Mouse (Mus musculus) liver, embryonic 11.5 days (tissue): ENCODE data around the gene Vps13c. TPM values are rescaled to one million over a fixed set of nuclear protein-coding genes. Genes with fewer than 3 reads are reported as not detected.

Source experiments
- ATAC-seq: fragments of 200-750 bp; cut with Nextera tagmentation; replicated peaks from 2 replicates; pipeline ENCODE4 v1.8.0; 2017; ENCODE audit warnings: moderate number of reproducible peaks, mild to moderate bottlenecking, moderate TSS enrichment, moderate library complexity; ENCODE audit not compliant: low FRiP score
- DNase-seq: peaks from one replicate; pipeline ENCODE4 v3.0.0-alpha.2; 2017; ENCODE audit warnings: low spot score
- H3K27ac ChIP-seq: fragments of 300-500 bp; sonication (generic); 2 replicates; pipeline ENCODE4 v1.5.1; 2014; ENCODE audit warnings: mild to moderate bottlenecking, low read depth, low read length, control low read depth
- H3K27me3 ChIP-seq: fragments of 300-500 bp; sonication (generic); replicated peaks from 2 replicates; pipeline ENCODE4 v1.6.1; 2014; ENCODE audit warnings: low read length, mixed read lengths; ENCODE audit not compliant: control insufficient read depth, insufficient read depth
- H3K36me3 ChIP-seq: fragments of 300-500 bp; sonication (generic); 2 replicates; pipeline ENCODE4 v1.6.1; 2014; ENCODE audit warnings: mild to moderate bottlenecking, low read length, moderate library complexity, mixed read lengths; ENCODE audit not compliant: control insufficient read depth, insufficient read depth
- H3K4me1 ChIP-seq: fragments of 300-500 bp; sonication (generic); replicated peaks from 2 replicates; pipeline ENCODE4 v1.6.1; 2014; ENCODE audit warnings: low read length, mixed read lengths; ENCODE audit not compliant: control insufficient read depth, insufficient read depth
- H3K4me2 ChIP-seq: fragments of 300-500 bp; sonication (generic); 2 replicates; pipeline ENCODE4 v1.6.1; 2014; ENCODE audit warnings: mild to moderate bottlenecking, control low read depth, moderate library complexity
- H3K4me3 ChIP-seq: fragments of 300-500 bp; sonication (generic); 2 replicates; pipeline ENCODE4 v1.5.1; 2014; ENCODE audit warnings: low read depth, low read length, control low read depth
- H3K9ac ChIP-seq: fragments of 300-500 bp; sonication (generic); 2 replicates; pipeline ENCODE4 v1.6.1; 2014; ENCODE audit warnings: low read depth, low read length, control low read depth
- H3K9me3 ChIP-seq: fragments of 300-500 bp; sonication (generic); 2 replicates; pipeline ENCODE4 v1.6.1; 2016; ENCODE audit warnings: low read length, inconsistent platforms, mixed read lengths; ENCODE audit not compliant: control insufficient read depth
- WGBS: fragments of 180-500 bp; shearing (Covaris S2); extraction: QIAGEN DNeasy Blood & Tissue Kit; methylation state at CpG from one replicate; pipeline ENCODE4 v1.1.7; 2014; 5-methylcytosine and 5-hydroxymethylcytosine counted together
- polyA plus RNA-seq: library from polyadenylated mRNA; unstranded; fragments of >200 nt; fragmentation: Nextera tagmentation; extraction: Ambion mirVana; gene quantifications from 2 replicates; pipeline ENCODE4 v1.2.1, GENCODE M21; 2014

The Vps13c gene
- polyA plus RNA-seq, 1 experiment from 2014 or later = 14.7 TPM

- ATAC-seq = no peak
- WGBS = 64% methylated on average over 5 of the region's 5 CpGs
These were observed 193.6 kb downstream of the Vps13c start for GRCm38 (mm10) chr9:68033771-68034170.

More at GRCm38 (mm10) chr9:68033771-68034170, 193.6 kb downstream of the Vps13c start:
- Histone ChIP-seq H3K27me3 (no peaks in the 10 kb centered on the region), H3K4me2 (no peak overlapping the region), H3K36me3 (no peaks in the 10 kb centered on the region), H3K9ac (no peak overlapping the region), H3K4me1 (no peaks in the 10 kb centered on the region), H3K9me3 (no peaks in the 10 kb centered on the region), H3K27ac (no peak overlapping the region), H3K4me3 (no peak overlapping the region)
- DNase-seq = no peak

Other genes starting within 250 kb of the Vps13c start
- gene C2cd4b, start 81.0 kb upstream of the Vps13c start, polyA plus RNA-seq = not detected in 2 replicates
- gene C2cd4a, start 8.1 kb upstream of the Vps13c start, polyA plus RNA-seq = 2.6 and 4.2 TPM in 2 replicates